8 mouse cellular contexts compared by ENCODE assay signal in genomic region chr3:41376848-41377582, GRCm38 (mm10).
A peak's percentile ranks its signal among the peaks of the same experiment; 100 is the strongest.
DNase-seq lines count a peak whose midpoint lies in the region; ATAC-seq and TF ChIP-seq lines count a peak whose summit lies in the region.

No protein-coding gene starts in this region.

- WGBS in kidney, adult 2 months: 75% methylated on average over 6 of the region's 6 CpGs
- 41% methylated on average over 6 of the region's 6 CpGs for WGBS in heart, embryonic 12.5 days
- 57% methylated on average over 6 of the region's 6 CpGs for whole genome bisulfite sequencing in midbrain, embryonic 12.5 days

- no peaks in the 10 kb centered on the region for H3K4me1 ChIP-seq in kidney, adult 2 months (ENCODE audit: control insufficient read depth, insufficient read depth, low read length)
- peaks cover 37% of the 10 kb centered on the region for H3K4me1 ChIP-seq in heart, embryonic 12.5 days (replicated peaks)
- peaks cover 18% of the 10 kb centered on the region for H3K4me1 ChIP-seq in midbrain, embryonic 12.5 days

- H3K9me3 ChIP-seq in heart, embryonic 12.5 days (replicated peaks): peaks cover 5% of the 10 kb centered on the region; the same call in 1 of the 2 replicates
- no peaks in the 10 kb centered on the region for H3K9me3 ChIP-seq in midbrain, embryonic 12.5 days

- H3K27ac ChIP-seq in kidney, adult 2 months (ENCODE audit: insufficient read depth, low read depth, low read length): no peak overlapping the region
- no peak overlapping the region for H3K27ac ChIP-seq in heart, embryonic 12.5 days (ENCODE audit: poor library complexity, severe bottlenecking)
- H3K27ac ChIP-seq in midbrain, embryonic 12.5 days (replicated peaks): no peak overlapping the region

- ATAC-seq in heart, embryonic 12.5 days (ENCODE audit: insufficient number of reproducible peaks, low FRiP score): peak; percentile 85
- peak; percentile 68; the same call in 1 of the 2 replicates for ATAC-seq in midbrain, embryonic 12.5 days (ENCODE audit: low FRiP score, low read depth)

- H3K4me2 ChIP-seq in heart, embryonic 12.5 days: no peak overlapping the region
- no peak overlapping the region for H3K4me2 ChIP-seq in midbrain, embryonic 12.5 days (replicated peaks)

- DNase-seq in kidney, adult 2 months: peak; percentile 22
- DNase-seq in kidney, postnatal 14 days: no peak
- peak; percentile 76 for DNase-seq in Muller cell, postnatal 12 days (ENCODE audit: inconsistent ontology term)
- DNase-seq in layer of hippocampus, postnatal 36 days: no peak
- DNase-seq in right cerebral cortex, postnatal 4 days: no peak
- DNase-seq in layer of hippocampus, postnatal 10 days (ENCODE audit: low spot score in 2 of 2): no peak

- no peaks in the 10 kb centered on the region for H3K27me3 ChIP-seq in kidney, adult 2 months (replicated peaks; ENCODE audit: control insufficient read depth, insufficient read depth, low read length)
- H3K27me3 ChIP-seq in heart, embryonic 12.5 days (replicated peaks): no peaks in the 10 kb centered on the region
- H3K27me3 ChIP-seq in midbrain, embryonic 12.5 days: no peaks in the 10 kb centered on the region

- no peak for TF ChIP-seq POLR2A in kidney, adult 2 months (IDR thresholded peaks at IDR 0.05; ENCODE audit: low read depth, low read length)

- no peak overlapping the region for H3K4me3 ChIP-seq in kidney, adult 2 months (ENCODE audit: insufficient read depth, low read depth, low read length)
- H3K4me3 ChIP-seq in heart, embryonic 12.5 days: no peak overlapping the region
- H3K4me3 ChIP-seq in midbrain, embryonic 12.5 days: no peak overlapping the region

- TF ChIP-seq CTCF in kidney, adult 2 months (conservative IDR thresholded peaks at IDR 0.05; ENCODE audit: insufficient read depth, insufficient read length, low read depth, low read length): peak; percentile 33; the same call in 1 of the 2 replicates

- no peaks in the 10 kb centered on the region for H3K36me3 ChIP-seq in kidney, adult 2 months (ENCODE audit: control insufficient read depth, insufficient read depth, low read length)
- no peaks in the 10 kb centered on the region for H3K36me3 ChIP-seq in heart, embryonic 12.5 days
- no peaks in the 10 kb centered on the region for H3K36me3 ChIP-seq in midbrain, embryonic 12.5 days

- no peak overlapping the region for H3K9ac ChIP-seq in heart, embryonic 12.5 days
- H3K9ac ChIP-seq in midbrain, embryonic 12.5 days (replicated peaks): no peak overlapping the region

Comparison
In these comparisons a context has a peak if more than half of its experiments do, and no peak if none do; other contexts are left out.
1. DNase-seq: peak in kidney, adult 2 months (single experiment) and Muller cell, postnatal 12 days (single experiment); none in kidney, postnatal 14 days (single experiment), layer of hippocampus, postnatal 36 days (0 of 2), right cerebral cortex, postnatal 4 days (single experiment) and layer of hippocampus, postnatal 10 days (0 of 2).